Mouse (Mus musculus) spleen, adult 12 weeks (tissue): ENCODE measurements around the gene Ascc2.
A peak's percentile ranks its signal among the peaks of the same experiment; 100 is the strongest.
"Not testable (repeated sequence)": the region's sequence is repeated elsewhere in the genome, so short reads cannot be mapped to it uniquely, and the experiment has no call there.

Source experiments
- DNase-seq: peaks from one replicate; pipeline ENCODE4 v3.0.0; 2022; ENCODE audit warnings: low spot score

Gene Ascc2

DNA sequence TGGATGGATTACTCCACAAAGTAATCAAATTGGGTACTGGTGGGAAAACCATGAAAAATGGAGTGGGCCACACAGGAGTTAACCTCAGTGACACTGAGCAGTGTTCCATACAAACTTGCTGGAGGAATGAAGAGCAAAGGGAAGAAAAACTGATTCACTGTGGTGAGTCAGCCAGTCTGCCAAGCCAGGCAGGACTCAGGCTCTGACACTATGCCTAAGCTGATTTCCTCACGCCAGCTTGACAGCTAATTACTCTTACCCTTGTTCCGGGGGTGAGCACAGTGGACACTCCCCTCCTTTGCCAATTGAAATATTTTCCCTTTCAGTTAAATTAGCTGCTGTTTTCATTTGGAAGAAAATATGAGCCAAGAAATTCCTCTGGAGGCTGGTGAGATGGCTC, 4.1 kb upstream of the Ascc2 start:
- DNase-seq = no peak

DNA sequence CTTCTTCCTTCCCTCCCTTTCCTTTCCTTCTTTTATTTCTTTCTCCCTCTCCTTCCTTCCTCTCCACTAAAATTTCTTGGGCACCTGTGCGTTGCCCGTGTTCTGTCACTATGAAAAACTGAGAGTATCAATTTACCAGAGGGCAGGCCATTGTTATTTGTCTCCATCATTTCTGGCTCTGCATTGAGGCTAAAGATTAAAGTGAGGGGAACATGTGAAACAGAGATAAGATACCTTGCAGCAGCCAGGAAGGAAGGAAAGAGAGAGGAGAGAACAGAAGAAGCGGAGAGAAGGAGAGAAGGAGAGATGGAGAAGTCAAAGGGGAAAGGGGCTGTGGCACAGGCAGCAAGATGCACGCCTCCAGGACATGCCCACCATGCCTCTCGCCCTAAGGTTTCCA, 3.2 kb upstream of the Ascc2 start:
- DNase-seq = no peak

DNA sequence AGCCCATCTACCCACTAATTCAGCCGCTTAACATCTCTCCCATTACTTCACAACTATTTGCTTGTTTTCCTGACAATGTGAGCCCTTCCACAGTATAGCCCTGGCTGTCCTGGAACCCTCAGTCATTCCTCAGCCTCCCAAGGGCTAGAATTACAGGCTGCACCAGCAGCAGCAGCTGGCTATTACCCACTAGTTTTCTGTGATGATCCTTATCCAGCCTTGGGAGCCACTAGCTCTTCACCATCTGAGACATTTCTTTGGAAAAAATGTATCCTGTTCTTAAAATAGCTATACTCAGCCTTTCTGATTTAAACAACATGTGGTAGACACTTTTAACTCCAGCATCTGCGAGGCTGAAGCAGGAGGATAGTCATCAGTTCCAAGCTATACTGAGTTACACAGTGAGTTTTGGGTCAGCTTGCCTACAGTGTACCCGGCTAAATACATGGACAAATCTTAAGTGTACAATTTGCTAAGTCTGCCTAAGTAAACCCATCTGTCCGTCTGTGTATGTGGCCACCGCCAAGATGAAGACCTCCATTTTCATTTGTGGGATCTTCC, 685 bp upstream of the Ascc2 start:
- no peak for DNase-seq

DNA sequence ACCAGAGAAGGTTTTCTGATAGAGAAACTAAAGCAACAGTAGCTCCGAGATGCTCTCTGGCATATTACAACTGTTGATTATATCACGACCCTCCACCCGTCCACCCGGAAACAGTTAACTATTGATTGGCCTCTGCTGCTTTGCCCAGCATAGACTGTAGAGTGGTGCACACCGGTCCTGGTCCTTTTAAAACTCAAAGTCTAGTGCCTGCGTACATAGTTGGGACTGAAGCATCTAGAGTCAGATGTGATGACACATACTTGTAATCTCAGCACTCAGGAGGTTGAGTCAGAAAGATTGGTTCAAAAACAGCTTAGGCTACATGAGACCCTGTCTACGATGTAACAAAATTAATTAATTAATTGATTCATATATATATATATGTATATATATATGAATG, 714 bp downstream of the Ascc2 start:
- DNase-seq = no peak

DNA sequence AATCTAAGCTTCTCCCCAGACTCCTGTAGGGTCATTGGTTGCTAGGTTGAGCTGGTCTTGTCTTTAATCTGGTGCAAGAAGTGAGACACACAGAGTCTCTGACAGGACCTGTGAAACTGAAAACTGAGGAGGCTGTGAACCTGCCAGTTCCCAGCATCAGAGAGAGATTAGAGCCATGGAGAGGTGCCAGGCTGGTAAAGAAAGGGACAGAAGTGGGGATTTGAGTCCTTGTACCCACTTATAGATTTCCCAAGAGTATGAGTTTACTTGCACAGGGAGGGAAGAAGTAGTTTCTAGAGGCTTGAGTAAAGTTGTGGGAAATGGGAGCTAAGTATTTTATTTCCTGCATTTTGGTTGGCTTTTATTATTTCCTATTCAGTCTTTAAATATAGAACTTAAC, 3.6 kb downstream of the Ascc2 start:
- DNase-seq = no peak

DNA sequence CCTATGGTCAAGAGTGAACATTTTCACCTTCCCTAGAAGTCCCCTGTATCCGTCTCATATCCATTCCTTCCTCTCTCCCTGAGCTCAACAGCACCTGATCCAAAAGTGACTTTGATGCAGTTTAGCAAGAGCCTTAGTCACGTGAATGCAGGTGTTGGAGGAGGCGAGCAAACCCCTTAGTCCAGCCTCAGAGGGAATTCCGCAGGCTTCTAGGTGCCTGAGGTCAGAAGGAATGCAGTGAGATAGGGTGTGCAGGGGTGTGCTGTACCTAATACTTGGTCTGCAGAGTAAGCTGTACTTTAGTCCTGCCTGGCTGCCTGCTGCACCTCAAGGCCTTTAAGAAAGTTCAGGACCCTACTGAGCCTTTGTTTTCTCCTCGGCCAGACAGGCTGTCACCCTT, 6.2 kb downstream of the Ascc2 start:
- DNase-seq = no peak

DNA sequence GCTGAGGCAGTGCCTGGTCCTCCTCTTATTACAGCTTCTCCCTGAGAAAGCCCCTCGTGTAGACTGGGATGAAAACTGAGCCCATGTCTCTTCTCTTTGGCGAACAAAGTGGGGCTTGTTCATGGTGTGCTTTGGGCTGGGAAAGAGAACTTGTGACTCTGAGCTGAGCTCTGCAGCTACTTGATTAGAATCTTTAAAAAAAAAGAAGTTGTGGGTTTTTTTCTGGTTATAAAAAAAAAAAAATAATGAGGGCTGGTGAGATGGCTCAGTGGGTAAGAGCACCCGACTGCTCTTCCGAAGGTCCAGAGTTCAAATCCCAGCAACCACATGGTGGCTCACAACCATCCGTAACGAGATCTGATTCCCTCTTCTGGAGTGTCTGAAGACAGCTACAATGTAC, 7.6 kb downstream of the Ascc2 start:
- DNase-seq = not testable (repeated sequence)

DNA sequence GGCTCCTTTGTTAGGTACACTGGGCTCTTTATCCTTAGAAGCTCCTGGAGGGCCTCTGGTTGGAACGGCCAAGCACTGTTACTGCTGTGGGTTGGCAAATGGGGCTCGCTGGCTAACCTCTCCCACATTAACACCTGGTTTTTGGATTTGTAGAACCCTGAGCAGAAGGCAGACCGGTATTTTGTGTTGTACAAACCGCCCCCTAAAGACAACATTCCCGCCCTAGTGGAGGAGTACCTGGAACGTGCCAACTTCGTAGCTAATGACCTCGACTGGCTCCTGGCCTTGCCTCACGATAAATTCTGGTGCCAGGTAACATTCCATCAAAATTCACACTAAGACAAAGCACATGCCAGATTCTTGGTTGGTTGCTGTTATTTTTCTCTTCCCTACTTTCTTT, 8.9 kb downstream of the Ascc2 start:
- DNase-seq = no peak

DNA sequence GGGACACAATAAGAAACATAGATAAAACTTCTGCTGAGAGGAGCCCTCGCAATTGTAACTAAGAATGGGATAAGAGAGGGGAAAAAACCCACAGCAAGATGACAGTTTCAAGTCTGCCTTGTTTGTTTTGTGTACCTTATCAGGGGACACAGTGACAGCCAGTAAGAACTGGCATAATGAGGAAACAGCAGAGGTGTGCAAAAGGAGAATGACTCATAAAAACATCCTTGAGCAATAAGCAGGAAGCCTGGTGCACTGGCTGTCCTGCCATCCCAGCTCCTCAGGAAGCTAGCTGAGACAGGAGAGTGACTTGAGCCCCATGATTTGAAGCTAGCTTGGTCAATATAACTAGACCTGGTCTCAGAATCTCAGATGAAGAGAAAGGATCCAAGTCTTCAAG, 22.3 kb downstream of the Ascc2 start:
- DNase-seq = no peak

DNA sequence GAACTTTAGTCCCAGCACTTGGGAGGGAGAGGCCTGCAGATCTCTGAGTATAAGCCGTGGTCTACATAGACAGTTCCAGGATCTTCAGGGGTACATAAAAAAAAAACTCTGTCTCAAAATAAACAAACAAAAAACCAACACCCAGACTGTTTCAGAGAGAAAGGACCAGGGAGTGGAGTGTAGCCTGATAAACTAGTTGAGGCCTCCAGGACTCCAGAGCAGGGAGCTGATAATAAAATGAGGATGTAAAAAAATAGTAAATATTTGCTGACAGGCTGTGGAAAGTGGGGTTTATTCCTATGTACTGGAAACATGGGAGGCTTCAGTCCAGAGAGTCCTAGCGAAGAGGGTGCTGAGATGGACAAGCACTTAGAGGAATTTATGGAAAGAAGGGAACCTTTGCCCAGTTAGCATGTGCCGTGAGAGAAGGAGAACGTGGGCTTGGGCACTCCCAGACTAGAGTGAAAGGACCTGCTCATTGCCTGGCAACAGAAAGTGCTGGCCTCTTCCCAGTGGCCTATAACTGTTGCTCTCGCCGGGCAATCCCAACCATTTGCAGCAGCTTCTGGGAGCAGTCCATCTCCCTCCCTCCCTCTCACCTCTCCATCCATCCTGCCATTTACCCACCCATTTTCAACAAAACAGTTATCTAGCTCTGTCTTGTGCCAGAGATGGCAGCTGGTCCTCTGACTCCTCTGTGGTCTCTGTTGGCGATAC, 22.9 kb downstream of the Ascc2 start:
- DNase-seq = no peak

DNA sequence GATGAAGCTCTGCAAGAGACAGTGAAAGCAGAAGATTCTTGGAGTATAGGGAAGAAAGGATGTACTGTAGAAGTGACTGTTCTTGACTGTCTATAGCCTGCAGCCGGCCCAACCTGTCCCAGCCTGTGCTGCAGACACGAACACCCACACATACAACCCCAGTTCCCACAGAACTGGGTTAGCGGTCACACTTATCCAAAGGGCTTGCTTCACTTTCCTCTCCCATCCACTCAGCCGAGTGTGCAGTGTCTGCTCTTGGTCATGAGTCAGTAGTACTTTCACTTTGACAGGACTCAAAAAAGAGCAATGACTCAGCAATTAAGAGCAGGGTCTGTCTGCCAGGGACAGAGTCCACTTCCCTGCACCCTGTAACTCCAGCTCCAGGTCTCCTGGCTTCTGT, 23.8 kb downstream of the Ascc2 start:
- DNase-seq = no peak

DNA sequence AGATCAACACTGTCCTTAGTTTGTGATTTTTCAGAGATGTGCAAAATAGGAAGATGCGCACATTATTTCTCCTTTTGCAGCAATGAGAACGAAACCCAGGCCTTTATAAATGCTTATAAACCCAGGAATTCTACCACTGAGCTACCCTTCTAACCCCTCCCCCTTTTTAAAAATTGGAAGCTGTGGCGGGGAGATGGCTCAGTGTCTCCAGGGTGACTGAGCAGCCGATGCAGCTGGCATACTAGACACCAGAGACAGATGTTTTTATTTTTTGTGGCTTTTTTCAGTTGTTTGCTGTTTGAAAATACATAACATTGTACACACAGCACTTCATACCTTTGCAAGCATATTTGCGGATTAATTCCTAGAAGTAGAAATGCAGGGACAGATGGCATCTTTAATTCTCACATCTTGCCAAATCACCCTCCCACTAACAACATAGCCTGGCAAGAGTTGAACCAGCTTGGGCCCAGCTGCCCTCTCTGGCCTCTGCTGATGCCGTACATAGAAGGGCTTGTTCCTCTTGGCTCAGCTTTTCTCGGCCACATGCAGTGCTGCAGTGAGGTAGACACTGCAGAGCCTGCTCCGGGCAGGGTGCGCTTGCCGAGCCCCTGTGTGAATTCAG, 24.4 kb downstream of the Ascc2 start:
- no peak for DNase-seq

DNA sequence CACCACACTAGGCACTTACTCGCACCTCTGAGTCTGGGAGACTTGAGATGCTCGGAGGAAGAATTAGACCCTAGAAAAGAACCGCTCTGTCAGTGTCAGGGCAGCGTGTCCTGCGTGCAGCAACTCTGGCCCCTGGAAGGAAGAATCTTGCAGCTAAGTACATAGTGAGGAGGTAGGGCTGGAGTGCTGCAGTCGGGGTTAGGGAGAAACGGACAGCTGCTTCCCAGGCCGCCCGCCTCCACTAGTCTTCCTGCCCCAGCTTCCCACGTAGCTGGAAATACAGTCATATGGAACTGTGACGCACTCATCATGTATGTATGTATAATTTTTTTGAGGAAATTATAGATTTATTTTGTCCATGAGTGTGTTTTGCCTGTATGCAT, 24.9 kb downstream of the Ascc2 start:
- DNase-seq = no peak

DNA sequence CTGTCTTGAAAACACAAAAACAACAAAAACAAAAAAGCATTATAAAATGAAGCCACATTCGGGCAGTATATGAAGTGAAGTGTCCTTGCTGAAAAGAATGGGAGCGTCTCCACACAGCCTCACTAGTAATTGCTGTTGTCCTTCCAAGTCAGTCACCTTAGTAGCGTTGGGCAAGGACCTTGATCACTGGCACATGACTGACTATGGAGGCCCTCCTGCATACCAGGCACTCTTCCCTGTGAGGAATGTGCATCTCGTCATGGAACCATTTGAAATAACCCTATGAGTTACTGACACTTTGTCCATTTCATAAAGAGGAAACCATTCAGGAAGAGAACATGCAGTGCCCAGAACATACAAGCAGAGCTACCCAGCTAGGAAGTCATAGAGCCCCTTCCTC, 34.2 kb downstream of the Ascc2 start:
- DNase-seq = no peak

DNA sequence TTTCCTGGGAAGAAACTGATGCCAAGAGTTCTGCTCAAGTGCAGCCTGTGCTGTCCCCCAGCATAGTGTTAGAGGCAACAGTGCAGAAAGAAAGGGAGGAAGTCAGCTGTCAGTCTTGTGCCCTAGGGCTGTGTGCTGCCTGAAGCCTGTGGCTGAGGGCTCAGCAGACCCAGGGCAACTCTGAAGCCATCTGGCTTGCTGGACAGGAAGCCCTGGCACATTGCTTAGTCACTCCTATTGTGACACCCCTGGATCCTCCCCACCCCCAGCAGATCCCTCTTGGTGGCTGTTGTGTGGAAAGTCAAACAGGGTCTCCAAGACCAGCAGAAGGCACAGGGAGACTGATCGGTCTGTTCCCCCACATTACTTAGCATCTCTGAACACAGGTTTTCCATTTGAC, 37.0 kb downstream of the Ascc2 start:
- DNase-seq = no peak

DNA sequence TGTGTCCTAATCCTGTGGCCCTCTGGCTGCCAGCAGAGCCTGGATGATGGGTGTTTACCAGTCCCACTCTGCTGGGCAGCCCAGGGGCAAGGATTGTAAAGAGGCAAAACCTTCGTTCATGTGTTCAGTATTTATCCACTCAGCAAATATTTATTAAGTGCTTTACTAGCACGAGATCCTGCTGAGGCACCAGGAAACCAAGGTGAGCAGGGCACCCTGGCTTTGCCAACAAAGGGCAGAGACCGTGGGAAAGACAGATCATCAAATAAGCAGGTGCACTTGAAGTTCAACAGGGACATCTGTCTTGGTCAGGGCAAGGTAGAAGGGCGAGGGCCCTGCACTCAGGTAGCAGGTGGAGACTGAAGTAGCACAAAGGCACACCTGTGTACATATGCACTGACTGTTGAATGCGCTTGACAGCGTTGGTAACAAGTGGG, 37.6 kb downstream of the Ascc2 start:
- no peak for DNase-seq

DNA sequence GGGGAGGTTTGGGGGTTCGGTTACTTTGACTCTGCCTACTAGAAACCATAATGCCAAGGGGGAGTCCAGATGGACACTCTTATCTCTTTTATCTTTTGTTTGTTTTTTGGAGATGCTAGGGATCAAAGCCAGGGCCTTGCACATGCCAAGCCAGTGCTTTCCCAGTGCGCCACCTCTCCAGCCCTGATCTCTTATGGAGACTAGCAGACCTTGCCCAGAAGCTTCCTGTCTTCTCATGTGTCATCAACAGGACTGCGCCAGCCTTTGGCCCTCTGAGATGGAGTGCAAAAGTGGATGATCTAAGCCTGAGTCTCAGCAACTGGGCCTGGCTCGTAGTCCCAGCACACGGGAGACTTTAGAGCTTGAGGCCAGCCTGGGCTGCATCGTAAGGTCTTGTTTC, 38.1 kb downstream of the Ascc2 start:
- DNase-seq = no peak

DNA sequence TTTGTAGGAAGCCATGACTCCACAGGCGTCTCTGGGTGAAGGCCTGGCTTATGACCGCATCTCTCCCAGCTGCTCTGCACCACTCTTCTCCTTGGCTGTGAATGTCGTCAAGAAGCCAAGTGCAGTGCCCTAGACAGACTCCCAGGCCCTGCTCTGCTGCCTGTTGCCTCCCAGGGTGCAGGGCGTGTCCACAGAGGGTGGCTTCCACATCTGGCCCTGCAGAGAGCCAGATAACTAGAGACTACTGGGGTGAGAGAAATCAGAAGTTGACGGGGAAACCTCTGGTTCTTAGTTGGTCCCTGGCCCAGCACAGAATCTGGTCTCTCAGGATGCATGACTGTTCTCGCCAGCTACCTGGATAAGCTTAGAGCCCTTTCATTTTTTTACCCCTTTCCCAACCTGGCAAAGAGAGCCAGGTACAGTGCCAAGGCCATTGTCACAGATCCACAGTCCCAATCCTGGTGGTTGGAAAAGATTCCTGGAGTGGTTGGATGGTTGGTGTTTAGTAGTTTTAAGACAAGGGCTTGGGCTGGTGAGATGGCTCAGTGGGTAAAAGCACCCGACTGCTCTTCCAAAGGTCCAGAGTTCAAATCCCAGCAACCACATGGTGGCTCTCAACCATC, 39.8 kb downstream of the Ascc2 start:
- peak; percentile 65 for DNase-seq

DNA sequence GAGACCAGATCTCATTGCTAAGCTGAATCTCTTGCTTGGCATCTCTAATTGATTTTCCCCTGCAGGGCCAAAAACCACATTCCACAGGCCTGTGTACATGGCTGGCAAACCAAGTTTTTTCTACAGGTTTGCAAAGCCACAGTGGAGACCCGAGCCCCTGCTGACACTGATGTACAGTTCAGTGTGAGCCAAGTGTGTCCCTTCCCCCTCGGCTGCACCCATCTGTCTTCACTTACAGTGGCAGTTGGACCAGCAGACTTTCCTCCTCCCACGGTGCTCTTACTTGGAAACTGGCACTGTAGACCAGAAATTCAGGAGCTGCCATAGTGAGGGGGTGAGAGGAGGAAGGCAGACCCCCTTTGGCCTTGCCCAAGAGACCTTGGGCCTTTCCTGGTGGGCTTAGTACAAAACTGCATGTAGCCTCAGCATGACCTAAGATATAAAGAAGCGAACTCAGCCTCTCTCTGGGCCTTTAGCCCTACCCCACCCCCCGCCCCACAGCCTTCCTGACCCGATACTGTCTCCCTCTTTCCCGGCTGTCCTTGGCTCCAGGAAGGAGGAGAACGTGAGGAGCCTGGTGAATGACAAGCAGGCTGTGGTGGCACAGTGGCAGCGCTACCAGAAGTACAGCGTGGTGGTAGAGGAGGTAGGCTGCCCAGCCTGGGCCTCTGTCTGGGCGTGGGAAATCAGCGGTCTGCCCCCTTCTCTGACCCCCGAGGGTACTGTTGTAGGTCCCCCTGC, 41.3 kb downstream of the Ascc2 start:
- no peak for DNase-seq

DNA sequence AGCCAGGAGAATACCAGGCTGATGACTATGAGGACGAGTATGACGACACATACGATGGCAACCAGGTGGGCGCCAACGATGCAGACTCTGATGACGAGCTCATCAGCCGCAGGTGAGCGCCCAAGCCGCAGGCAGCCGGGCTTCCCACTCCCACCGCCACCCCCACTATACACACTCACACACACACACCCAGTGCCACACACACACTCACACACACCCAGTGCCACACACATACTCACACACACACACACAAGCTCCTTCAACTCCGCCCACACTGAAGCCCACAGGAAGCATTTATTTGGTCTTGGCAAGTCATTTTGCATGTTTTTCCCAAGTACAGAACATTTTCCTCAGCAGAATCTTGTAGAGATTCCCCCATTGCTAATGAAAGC, 41.9 kb downstream of the Ascc2 start:
- DNase-seq = no peak

DNA sequence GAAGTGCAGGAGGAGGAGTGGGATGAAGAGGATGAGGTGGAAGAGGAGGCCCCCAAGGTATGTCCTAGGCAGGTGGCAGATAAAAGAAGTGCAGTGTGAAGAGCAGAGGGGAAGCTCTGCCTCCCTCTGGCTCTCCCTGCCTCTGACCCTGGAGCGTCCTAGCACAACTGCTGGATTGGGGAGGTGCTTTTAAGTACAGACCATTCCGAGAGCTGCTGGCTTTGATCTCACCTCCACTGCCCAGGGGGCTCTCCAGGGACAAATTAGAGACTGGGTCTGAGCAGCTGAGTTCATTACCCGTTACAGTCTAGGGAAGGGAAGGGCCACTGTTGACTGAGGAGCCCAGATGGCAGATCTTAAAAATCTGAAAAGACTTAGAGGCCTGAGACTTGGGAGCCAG, 42.6 kb downstream of the Ascc2 start:
- no peak for DNase-seq

DNA sequence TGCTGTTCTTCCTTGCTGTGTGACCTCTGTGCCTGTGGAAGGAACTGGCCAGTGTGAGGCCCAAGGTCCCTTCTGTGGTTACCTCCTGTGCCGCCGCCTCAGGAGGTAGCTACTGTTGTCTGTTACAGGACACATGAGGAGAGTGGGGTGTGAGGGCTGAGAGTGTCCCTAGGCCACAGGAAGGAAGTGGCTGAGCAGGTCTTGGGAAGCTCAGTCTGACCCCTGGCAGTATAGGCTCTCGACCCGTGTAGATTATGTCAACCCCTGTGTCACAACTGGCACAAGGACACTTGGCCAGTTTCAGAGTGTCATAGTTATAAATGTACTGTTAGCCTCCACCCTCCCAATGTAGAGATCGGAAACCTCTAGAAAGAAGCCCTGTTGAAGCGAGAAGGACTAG, 46.0 kb downstream of the Ascc2 start:
- no peak for DNase-seq

DNA sequence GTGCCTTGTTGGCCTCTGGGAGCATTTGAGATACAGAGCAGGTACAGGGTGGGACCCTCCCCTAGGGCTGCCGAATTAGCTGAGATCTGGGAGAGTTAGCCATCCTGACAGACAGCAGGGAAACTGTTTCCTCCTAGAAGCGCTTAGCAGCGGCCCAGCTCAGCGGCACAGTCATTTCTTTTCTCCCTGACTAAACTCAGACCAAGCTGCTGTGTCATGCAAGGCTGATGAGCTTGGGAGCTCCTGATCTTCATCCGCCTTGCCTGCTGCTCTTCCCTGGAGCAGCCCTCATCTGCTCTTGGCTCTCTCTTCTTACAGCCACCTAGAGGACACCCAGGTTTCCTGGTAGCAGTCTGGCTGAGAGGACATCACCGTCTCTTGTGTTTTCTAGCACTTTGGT, 46.6 kb downstream of the Ascc2 start:
- DNase-seq = no peak
